Mouse (Mus musculus): Measurements from ENCODE around the gene Iars.

The Iars gene

DNA sequence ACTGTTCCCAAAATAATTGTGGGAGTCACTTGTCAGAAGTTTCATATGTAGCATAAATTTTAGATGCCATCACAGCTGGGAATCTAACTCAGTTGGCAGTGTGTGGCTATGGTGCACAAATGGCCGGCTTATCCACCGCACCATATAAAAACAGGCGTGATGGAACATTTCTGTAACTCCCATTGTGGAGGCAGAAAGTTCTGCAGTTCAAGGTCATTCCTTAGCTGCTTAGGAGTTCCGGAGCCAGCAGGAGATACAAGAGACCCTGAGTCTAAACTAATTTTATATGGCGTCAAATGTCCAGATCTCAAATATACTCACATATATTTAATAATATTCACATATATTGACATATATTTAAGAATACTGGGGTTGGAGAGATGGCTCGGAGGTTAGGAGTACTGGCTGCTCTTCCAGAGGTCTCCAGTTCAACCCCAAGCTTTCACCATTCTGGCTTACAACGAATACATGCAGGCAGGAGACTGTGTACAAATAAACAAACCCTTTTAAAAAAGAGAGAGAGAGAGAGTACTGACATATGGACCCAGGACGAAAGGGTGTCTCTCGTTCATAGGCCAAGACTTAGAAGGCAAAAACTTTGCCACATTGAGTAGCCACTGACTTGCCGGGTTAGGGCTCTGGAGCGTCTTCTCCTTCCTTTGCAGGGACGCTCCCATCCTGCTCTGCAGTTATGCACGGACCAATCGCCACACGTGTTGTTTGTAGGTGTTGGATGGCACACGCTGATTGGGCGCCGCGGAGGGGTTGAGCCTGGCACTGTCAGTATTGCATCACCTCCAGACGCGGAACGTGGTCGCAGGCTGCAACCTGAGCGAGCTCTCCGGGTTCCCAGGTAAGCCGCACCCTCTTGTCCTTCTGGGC is at the start of gene Iars:
Gene Iars, plus strand, starts transcription at position 750 of the 882 bp plus-strand sequence.
- DNase-seq (ENCODE audit: low read depth, low spot score): peak; percentile 98
- Histone ChIP-seq H3K27me3 (ENCODE audit: control insufficient read depth, insufficient read depth, low read length, poor library complexity, severe bottlenecking) (no peaks in the 10 kb centered on the region), H3K36me3 (ENCODE audit: control insufficient read depth, insufficient read depth, low read length, poor library complexity, severe bottlenecking) (no peaks in the 10 kb centered on the region; the same call in 1 of the 2 replicates)

- Histone ChIP-seq H3K27me3 (ENCODE audit: control insufficient read depth, insufficient read depth, low read length, poor library complexity, severe bottlenecking) (no peaks in the 10 kb centered on the region), H3K36me3 (ENCODE audit: control insufficient read depth, insufficient read depth, low read length, poor library complexity, severe bottlenecking) (no peaks in the 10 kb centered on the region)
- DNase-seq (ENCODE audit: low read depth, low spot score): no peak
Observed at GRCm38 (mm10) chr13:49639965-49640364, 41.9 kb upstream of the Iars start.

DNA sequence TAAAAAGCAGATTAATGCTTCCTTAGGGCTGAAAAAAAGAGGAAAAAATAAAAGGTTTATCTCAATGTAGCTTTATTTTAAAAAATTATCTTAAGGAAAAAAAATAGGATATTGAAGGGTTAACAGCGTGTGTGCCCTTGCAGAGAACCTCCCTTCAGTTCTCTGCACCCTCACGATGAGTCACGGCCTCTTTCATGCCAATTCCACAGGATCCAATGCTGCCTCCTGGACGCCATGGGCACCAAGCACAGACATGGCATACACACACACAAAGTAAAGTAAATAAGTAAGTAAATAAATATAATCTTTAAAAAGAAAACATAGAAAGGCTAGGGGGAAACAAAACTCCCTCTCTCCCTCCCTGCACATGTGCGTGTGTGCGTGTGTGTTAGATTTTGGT is 39.2 kb upstream of the Iars start:
- DNase-seq (ENCODE audit: low read depth, low spot score): no peak
- Histone ChIP-seq H3K27me3 (ENCODE audit: control insufficient read depth, insufficient read depth, low read length, poor library complexity, severe bottlenecking) (no peaks in the 10 kb centered on the region), H3K36me3 (ENCODE audit: control insufficient read depth, insufficient read depth, low read length, poor library complexity, severe bottlenecking) (no peaks in the 10 kb centered on the region)

DNA sequence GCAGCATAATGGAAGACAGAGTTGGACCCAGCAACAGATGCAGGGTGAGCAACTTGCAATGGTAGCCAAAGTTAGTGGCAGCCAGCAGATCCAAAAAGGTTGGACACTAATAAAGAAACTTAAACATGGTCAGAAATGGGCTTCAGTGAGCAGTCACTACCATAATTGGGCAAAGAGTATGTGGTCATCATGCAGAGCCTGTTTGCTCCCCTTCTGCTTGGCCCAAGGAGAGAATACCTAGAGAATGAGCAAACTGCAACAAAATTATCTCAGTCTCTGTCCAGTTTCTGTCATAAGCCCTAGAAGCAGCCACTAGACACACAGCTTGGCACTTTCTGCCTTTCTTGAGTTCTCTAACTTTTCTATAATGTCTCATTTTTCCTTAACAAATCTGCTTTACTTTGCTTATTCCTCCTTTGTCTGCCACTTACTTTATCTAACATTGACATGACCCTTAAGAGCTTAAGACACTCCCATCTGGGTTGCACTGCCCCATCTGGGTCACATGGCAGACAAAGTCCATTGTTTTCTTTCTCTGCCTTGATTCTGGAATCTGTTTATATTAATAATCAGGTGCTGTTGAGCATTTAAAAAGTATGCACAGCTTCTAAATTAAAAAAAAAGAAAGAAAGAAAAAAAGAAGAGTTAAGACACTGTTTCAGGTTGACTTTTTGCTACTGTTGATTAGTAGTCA is 38.1 kb upstream of the Iars start:
- H3K27me3 ChIP-seq (ENCODE audit: control insufficient read depth, insufficient read depth, low read length, poor library complexity, severe bottlenecking): no peaks in the 10 kb centered on the region
- DNase-seq (ENCODE audit: low read depth, low spot score): no peak
- H3K36me3 ChIP-seq (ENCODE audit: control insufficient read depth, insufficient read depth, low read length, poor library complexity, severe bottlenecking): no peaks in the 10 kb centered on the region

GRCm38 (mm10) chr13:49644731-49645529 is 37.0 kb upstream of the Iars start:
- Histone ChIP-seq H3K36me3 (ENCODE audit: control insufficient read depth, insufficient read depth, low read length, poor library complexity, severe bottlenecking) (no peaks in the 10 kb centered on the region), H3K27me3 (ENCODE audit: control insufficient read depth, insufficient read depth, low read length, poor library complexity, severe bottlenecking) (no peaks in the 10 kb centered on the region)
- peak; percentile 51 for DNase-seq (ENCODE audit: low read depth, low spot score)

DNA sequence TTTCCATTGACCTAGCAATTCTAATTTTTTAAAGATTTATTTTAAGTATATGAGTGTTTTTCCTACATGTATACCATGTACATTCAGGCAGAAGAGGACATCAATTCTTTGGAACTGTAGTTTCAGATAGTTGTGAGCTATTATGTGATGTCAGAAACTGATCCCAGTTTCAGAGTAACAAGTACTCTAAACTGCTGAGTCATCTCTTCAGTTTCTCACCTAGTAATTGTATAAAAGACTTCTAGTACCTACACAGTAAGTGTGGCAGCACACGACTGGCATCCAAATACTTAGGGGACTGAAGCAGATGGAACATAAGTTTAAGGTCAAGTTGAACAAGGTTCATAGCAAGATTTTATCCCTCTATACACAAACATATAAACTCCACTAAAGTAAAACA is 35.9 kb upstream of the Iars start:
- H3K27me3 ChIP-seq (ENCODE audit: control insufficient read depth, insufficient read depth, low read length, poor library complexity, severe bottlenecking): no peaks in the 10 kb centered on the region
- no peaks in the 10 kb centered on the region for H3K36me3 ChIP-seq (ENCODE audit: control insufficient read depth, insufficient read depth, low read length, poor library complexity, severe bottlenecking)
- no peak for DNase-seq (ENCODE audit: low read depth, low spot score)

- H3K27me3 ChIP-seq (ENCODE audit: control insufficient read depth, insufficient read depth, low read length, poor library complexity, severe bottlenecking): no peaks in the 10 kb centered on the region
- DNase-seq (ENCODE audit: low read depth, low spot score): no peak
- no peaks in the 10 kb centered on the region for H3K36me3 ChIP-seq (ENCODE audit: control insufficient read depth, insufficient read depth, low read length, poor library complexity, severe bottlenecking)
Observed at GRCm38 (mm10) chr13:49651136-49651535, 30.8 kb upstream of the Iars start.

GRCm38 (mm10) chr13:49651781-49652351 is 30.0 kb upstream of the Iars start:
- Histone ChIP-seq H3K27me3 (ENCODE audit: control insufficient read depth, insufficient read depth, low read length, poor library complexity, severe bottlenecking) (no peaks in the 10 kb centered on the region), H3K36me3 (ENCODE audit: control insufficient read depth, insufficient read depth, low read length, poor library complexity, severe bottlenecking) (0 out of 2 replicates have a peak, but pooled peaks cover 1% of the 10 kb centered on the region)
- no peak for DNase-seq (ENCODE audit: low read depth, low spot score)

DNA sequence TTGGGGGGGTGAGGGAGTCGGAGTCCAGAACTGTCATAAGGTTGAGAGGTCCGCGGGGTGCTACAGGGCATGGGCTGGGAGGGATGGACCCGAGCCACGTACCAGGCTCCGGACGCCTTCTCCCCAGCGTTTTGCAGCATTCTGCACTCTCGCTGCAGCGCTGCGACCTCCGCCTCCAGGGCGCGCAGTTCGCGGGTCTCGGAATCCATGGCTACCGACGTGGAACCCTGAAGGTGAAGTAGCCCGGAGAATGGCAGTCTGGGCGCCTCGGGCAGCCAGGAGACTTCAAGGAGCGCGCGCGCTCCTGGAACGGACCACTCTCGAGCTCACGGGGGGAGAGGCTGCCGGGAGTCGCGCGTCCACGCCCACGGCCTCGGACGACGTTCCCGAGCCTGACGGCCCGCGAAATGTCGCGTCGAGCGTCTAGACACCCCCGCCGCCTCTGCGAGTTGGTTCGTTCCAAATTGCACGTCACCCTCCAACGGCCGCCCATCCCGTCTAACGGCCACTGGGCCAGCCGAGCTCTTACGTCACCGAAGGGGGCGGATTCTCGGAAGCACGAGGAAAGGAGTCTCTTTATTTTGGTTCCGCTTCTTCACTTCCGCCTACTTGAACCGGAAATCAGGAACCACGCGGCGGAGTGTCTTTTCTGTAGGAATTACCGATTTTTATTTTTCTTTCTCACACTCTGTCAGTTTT is 29.3 kb upstream of the Iars start, which contains the start of the genes Cenpp and Nol8:
Gene Cenpp, minus strand, starts transcription at position 305 of the 699 bp plus-strand sequence.
Gene Nol8, plus strand, starts transcription at position 598 of the 699 bp plus-strand sequence.
- H3K27me3 ChIP-seq (ENCODE audit: control insufficient read depth, insufficient read depth, low read length, poor library complexity, severe bottlenecking): no peaks in the 10 kb centered on the region
- peak; percentile 100 for DNase-seq (ENCODE audit: low read depth, low spot score)
- H3K36me3 ChIP-seq (ENCODE audit: control insufficient read depth, insufficient read depth, low read length, poor library complexity, severe bottlenecking): peaks cover 5% of the 10 kb centered on the region

DNA sequence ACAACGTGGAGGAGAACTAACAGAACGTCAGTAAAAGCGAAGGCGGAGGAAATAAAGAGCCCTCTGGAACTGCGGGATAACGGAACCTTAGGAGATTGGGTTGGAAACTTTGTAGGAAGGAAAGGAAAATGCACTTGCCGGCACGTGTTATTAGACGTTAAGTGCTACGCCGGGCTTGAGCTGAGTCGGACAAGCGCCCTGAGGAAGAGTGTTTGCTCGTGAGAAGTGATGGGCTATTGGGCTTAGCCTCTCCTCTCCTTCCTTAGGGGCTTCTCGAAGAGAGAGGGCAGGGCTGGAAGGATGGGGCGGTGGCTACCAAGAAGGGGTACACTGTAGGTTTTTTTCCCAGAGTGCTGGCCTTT is 28.7 kb upstream of the Iars start:
- Histone ChIP-seq H3K27me3 (ENCODE audit: control insufficient read depth, insufficient read depth, low read length, poor library complexity, severe bottlenecking) (no peaks in the 10 kb centered on the region), H3K36me3 (ENCODE audit: control insufficient read depth, insufficient read depth, low read length, poor library complexity, severe bottlenecking) (peaks cover 5% of the 10 kb centered on the region)
- no peak for DNase-seq (ENCODE audit: low read depth, low spot score)

DNA sequence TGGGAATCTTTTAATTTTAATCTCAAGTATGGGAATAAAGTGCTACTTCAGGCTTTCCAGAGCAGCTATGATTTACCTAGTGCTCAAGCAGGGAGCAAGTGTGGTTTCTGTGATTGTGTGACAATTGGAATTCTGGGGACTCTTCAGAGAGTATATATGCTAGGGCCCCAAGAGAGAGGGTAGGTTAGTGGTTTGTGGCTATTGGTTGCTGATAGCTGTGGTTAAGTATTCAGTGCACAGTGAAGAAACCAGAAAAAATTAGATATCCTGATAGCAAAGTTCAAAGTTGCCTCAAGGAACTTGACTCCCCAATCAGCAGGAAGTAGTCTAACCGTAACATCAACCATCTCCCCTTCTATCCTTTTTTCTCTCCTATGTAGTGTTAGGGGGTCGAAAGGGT is 4.1 kb upstream of the Iars start:
- no peaks in the 10 kb centered on the region for H3K27me3 ChIP-seq (ENCODE audit: control insufficient read depth, insufficient read depth, low read length, poor library complexity, severe bottlenecking)
- peaks cover 3% of the 10 kb centered on the region; the same call in 1 of the 2 replicates for H3K36me3 ChIP-seq (ENCODE audit: control insufficient read depth, insufficient read depth, low read length, poor library complexity, severe bottlenecking)
- DNase-seq (ENCODE audit: low read depth, low spot score): no peak

DNA sequence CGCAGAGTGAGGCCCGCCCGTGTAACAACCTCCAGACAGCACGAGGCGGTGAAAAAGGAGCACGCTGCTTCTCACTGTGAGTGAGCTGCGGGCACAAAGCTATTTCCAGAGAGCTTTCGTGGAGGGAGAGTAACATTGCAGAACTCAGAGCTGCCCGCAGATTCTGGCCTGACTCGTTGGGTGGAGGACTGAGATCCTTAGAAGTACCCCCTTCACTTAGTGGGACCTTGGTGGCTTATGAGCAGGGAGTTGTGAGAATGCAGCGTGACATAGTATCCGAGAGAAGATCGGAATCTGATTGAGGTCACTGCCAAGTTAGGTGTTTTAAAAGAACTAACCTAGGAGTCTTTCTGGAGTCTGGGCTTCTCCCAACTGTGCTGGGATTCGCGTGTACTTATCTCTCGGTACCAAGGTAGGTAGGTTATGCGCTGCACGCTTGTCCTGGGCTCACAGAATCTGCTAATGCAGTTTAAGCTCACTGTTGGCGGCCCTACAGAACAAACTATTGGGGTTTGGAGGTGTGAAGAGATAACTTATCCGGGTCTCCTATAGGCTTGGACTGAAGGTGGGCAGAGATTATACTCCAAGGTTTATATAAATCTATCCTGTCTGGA is 440 bp downstream of the Iars start:
- Histone ChIP-seq H3K27me3 (ENCODE audit: control insufficient read depth, insufficient read depth, low read length, poor library complexity, severe bottlenecking) (no peaks in the 10 kb centered on the region), H3K36me3 (ENCODE audit: control insufficient read depth, insufficient read depth, low read length, poor library complexity, severe bottlenecking) (no peaks in the 10 kb centered on the region; the same call in 1 of the 2 replicates)
- no peak for DNase-seq (ENCODE audit: low read depth, low spot score)

GRCm38 (mm10) chr13:49684266-49684665 is 2.4 kb downstream of the Iars start:
- Histone ChIP-seq H3K27me3 (ENCODE audit: control insufficient read depth, insufficient read depth, low read length, poor library complexity, severe bottlenecking) (no peaks in the 10 kb centered on the region), H3K36me3 (ENCODE audit: control insufficient read depth, insufficient read depth, low read length, poor library complexity, severe bottlenecking) (peaks cover 2% of the 10 kb centered on the region; the same call in 1 of the 2 replicates)
- no peak for DNase-seq (ENCODE audit: low read depth, low spot score)
